Mouse (Mus musculus): Measurements from ENCODE around the gene Olfr94. TPM values are rescaled to one million over a fixed set of nuclear protein-coding genes. Genes with fewer than 3 reads are reported as not detected.

Olfr94 gene
- polyA plus RNA-seq, 2 experiments: not detected

- H3K9me3 ChIP-seq (ENCODE audit: control insufficient read depth, low read length): no peaks in the 10 kb centered on the region
- H3K4me1 ChIP-seq (replicated peaks; ENCODE audit: control insufficient read depth in 2 of 2, insufficient read depth in 2 of 2, low read length in 1 of 2): no peaks in the 10 kb centered on the region
- no peak for ATAC-seq (ENCODE audit: insufficient read depth)
- H3K4me3 ChIP-seq (ENCODE audit: insufficient read depth in 1 of 2, low read depth in 2 of 2, low read length in 2 of 2): no peak overlapping the region
- no peak overlapping the region for H3K9ac ChIP-seq (replicated peaks)
- H3K36me3 ChIP-seq (replicated peaks; ENCODE audit: control insufficient read depth, insufficient read depth, low read depth): no peaks in the 10 kb centered on the region
- no peak overlapping the region for H3K4me2 ChIP-seq (ENCODE audit: low read depth)
- no peak for TF ChIP-seq EP300 (IDR thresholded peaks at IDR 0.05; ENCODE audit: low read depth)
- TF ChIP-seq CTCF (IDR thresholded peaks at IDR 0.05; ENCODE audit: low read depth): no peak
- 4% methylated on average over 3 of the region's 3 CpGs for WGBS (ENCODE audit: insufficient replicate concordance)
- H3K27ac ChIP-seq: no peak overlapping the region
- H3K27me3 ChIP-seq (ENCODE audit: control insufficient read depth, insufficient read depth, low read length): no peaks in the 10 kb centered on the region
- no peak for DNase-seq (ENCODE audit: low read depth in 3 of 3, low spot score in 3 of 3)
Measured at GRCm38 (mm10) chr17:37203917-37204236, 3.1 kb upstream of the Olfr94 start.

DNA sequence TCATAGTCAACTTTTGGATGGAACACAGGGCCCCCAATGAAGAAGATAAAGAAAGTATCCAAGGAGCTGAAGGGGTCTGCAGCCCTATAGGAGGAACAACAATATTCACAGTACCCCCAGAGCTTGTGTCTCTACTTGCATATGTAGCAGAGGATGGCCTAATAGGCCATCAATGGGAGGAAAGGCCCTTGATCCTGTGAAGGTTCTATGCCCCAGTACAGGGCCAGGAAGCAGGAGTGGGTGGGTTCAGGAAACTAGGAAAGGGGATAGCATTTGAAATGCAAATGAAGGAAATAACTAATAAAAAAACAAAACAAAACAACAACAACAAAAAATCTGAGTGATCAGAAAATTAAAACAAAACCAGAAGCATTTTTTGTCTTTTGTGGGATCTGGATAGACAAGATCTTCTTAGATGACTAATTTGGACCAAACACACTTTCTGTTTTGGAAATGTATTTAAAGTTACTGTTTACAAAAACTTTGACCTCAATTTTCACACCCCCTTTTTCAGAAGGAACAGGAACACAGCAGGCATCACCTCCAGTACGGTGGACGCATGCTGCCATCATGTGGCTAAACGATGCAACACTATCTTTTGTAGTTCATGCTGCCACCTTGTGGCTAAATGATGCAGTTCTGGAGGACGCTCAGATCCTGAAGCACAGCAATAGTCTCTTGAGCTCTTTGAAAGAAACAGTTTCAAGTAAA lies 2.6 kb upstream of the Olfr94 start:
- Histone ChIP-seq H3K4me2 (ENCODE audit: low read depth) (no peak overlapping the region), H3K27ac (no peak overlapping the region), H3K27me3 (ENCODE audit: control insufficient read depth, insufficient read depth, low read length) (no peaks in the 10 kb centered on the region; the same call in 1 of the 2 replicates), H3K9me3 (ENCODE audit: control insufficient read depth, low read length) (no peaks in the 10 kb centered on the region), H3K4me3 (ENCODE audit: insufficient read depth in 1 of 2, low read depth in 2 of 2, low read length in 2 of 2) (no peak overlapping the region), H3K36me3 (replicated peaks; ENCODE audit: control insufficient read depth, insufficient read depth, low read depth) (no peaks in the 10 kb centered on the region), H3K9ac (replicated peaks) (no peak overlapping the region), H3K4me1 (replicated peaks; ENCODE audit: control insufficient read depth in 2 of 2, insufficient read depth in 2 of 2, low read length in 1 of 2) (no peaks in the 10 kb centered on the region)
- WGBS (ENCODE audit: insufficient replicate concordance): 0% methylated on average over 4 of the region's 4 CpGs
- ATAC-seq (ENCODE audit: insufficient read depth): no peak
- DNase-seq (ENCODE audit: low read depth in 3 of 3, low spot score in 3 of 3): peak; percentile 9 to 37 (median 28)
- TF ChIP-seq EP300 (IDR thresholded peaks at IDR 0.05; ENCODE audit: low read depth): no peak
- TF ChIP-seq CTCF (IDR thresholded peaks at IDR 0.05; ENCODE audit: low read depth): peak; percentile 95

DNA sequence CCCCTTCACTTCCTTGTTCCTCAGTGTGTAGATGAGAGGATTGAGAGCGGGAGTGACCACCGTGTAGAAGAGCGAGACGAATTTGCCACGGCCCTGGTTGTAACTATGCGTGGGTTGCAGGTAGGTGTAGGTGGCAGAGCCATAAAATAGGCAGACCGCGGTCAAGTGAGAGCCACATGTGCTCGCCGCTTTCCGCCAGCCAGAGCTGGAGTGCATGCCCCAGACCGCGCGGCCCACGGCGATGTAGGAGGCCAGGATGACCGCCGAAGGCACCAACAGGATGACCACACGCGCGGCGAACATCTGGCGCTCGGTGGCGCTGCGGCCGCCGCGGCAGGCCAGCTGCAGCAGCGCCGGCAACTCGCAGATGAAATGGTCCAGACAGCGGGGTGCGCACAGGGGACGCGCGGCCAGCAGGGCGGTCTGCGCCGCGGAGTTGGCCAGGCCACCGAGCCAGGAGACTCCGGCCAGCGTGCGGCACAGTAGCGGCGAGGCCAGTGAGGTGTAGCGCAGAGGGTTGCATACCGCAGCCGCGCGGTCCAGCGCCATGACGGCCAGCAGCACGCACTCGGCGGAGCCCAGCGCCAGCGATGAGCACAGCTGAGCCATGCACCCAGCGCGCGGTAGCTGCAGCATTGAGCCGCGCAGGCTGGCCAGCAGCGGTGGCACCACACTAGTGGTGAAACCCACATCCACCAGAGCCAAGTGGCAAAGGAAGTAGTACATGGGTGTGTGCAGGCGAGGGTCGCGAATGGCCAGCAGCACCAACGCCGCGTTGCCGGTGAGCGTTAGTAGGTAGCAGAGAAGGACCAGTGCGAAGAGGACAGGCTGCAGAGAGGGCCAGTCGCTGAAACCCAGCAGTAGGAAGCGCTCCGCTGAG lies 3.7 kb downstream of the Olfr94 start:
- ATAC-seq (ENCODE audit: insufficient read depth) (no peak), DNase-seq (ENCODE audit: low read depth in 3 of 3, low spot score in 3 of 3) (no peak)
- no peaks in the 10 kb centered on the region for H3K36me3 ChIP-seq (replicated peaks; ENCODE audit: control insufficient read depth, insufficient read depth, low read depth)
- no peaks in the 10 kb centered on the region for H3K4me1 ChIP-seq (replicated peaks; ENCODE audit: control insufficient read depth in 2 of 2, insufficient read depth in 2 of 2, low read length in 1 of 2)
- peak overlapping the region; percentile 21; the same call in 1 of the 2 replicates for H3K4me2 ChIP-seq (ENCODE audit: low read depth)
- H3K27ac ChIP-seq: no peak overlapping the region
- no peaks in the 10 kb centered on the region for H3K9me3 ChIP-seq (ENCODE audit: control insufficient read depth, low read length)
- TF ChIP-seq CTCF (IDR thresholded peaks at IDR 0.05; ENCODE audit: low read depth) (no peak), EP300 (IDR thresholded peaks at IDR 0.05; ENCODE audit: low read depth) (no peak)
- no peak overlapping the region for H3K9ac ChIP-seq (replicated peaks)
- H3K27me3 ChIP-seq (ENCODE audit: control insufficient read depth, insufficient read depth, low read length): peaks cover 22% of the 10 kb centered on the region
- 2% methylated on average over 77 of the region's 77 CpGs for WGBS (ENCODE audit: insufficient replicate concordance)
- H3K4me3 ChIP-seq (ENCODE audit: insufficient read depth in 1 of 2, low read depth in 2 of 2, low read length in 2 of 2): 0 out of 4 replicates have a peak overlapping the region, but pooled peaks have one; percentile 0 to 1

- DNase-seq (ENCODE audit: low read depth in 3 of 3, low spot score in 3 of 3) (no peak), ATAC-seq (ENCODE audit: insufficient read depth) (no peak)
- H3K9ac ChIP-seq (replicated peaks): no peak overlapping the region
- H3K4me2 ChIP-seq (ENCODE audit: low read depth): no peak overlapping the region
- no peaks in the 10 kb centered on the region for H3K36me3 ChIP-seq (replicated peaks; ENCODE audit: control insufficient read depth, insufficient read depth, low read depth)
- no peaks in the 10 kb centered on the region for H3K9me3 ChIP-seq (ENCODE audit: control insufficient read depth, low read length)
- H3K27me3 ChIP-seq (ENCODE audit: control insufficient read depth, insufficient read depth, low read length): peaks cover 22% of the 10 kb centered on the region
- no peak overlapping the region for H3K4me3 ChIP-seq (ENCODE audit: insufficient read depth in 1 of 2, low read depth in 2 of 2, low read length in 2 of 2)
- no peaks in the 10 kb centered on the region for H3K4me1 ChIP-seq (replicated peaks; ENCODE audit: control insufficient read depth in 2 of 2, insufficient read depth in 2 of 2, low read length in 1 of 2)
- H3K27ac ChIP-seq: no peak overlapping the region
- TF ChIP-seq EP300 (IDR thresholded peaks at IDR 0.05; ENCODE audit: low read depth) (no peak), CTCF (IDR thresholded peaks at IDR 0.05; ENCODE audit: low read depth) (no peak)
- 61% methylated on average over 5 of the region's 5 CpGs for WGBS (ENCODE audit: insufficient replicate concordance)
Measured at GRCm38 (mm10) chr17:37194782-37195181, 6.0 kb downstream of the Olfr94 start.

- no peak within 1 kb of the TSS for H3K9ac ChIP-seq (replicated peaks)
Measured at GRCm38 (mm10) chr17:37193656-37194055, 7.1 kb downstream of the Olfr94 start, which contains the start of gene Ubd. TSS of gene Ubd (plus strand) at chr17:37193892.

More at GRCm38 (mm10) chr17:37193656-37194055, 7.1 kb downstream of the Olfr94 start, which contains the start of gene Ubd:
- Histone ChIP-seq H3K4me2 (ENCODE audit: low read depth) (no peak within 1 kb of the TSS), H3K27me3 (ENCODE audit: control insufficient read depth, insufficient read depth, low read length) (peaks cover 22% of the 10 kb centered on the region), H3K4me3 (ENCODE audit: insufficient read depth in 1 of 2, low read depth in 2 of 2, low read length in 2 of 2) (no peak within 1 kb of the TSS), H3K4me1 (replicated peaks; ENCODE audit: control insufficient read depth in 2 of 2, insufficient read depth in 2 of 2, low read length in 1 of 2) (no peaks in the 10 kb centered on the region), H3K9me3 (ENCODE audit: control insufficient read depth, low read length) (no peaks in the 10 kb centered on the region), H3K36me3 (replicated peaks; ENCODE audit: control insufficient read depth, insufficient read depth, low read depth) (no peaks in the 10 kb centered on the region), H3K27ac (no peak within 1 kb of the TSS)
- WGBS (ENCODE audit: insufficient replicate concordance): 34% methylated on average over 2 of the region's 2 CpGs
- ATAC-seq (ENCODE audit: insufficient read depth) (no peak), DNase-seq (ENCODE audit: low read depth in 3 of 3, low spot score in 3 of 3) (no peak)
- TF ChIP-seq EP300 (IDR thresholded peaks at IDR 0.05; ENCODE audit: low read depth): no peak
- TF ChIP-seq CTCF (IDR thresholded peaks at IDR 0.05; ENCODE audit: low read depth): no peak

All from liver, embryonic 14.5 days (tissue).